Mouse (Mus musculus): ENCODE measurements around the gene Cdpf1.

Cdpf1 gene

DNA sequence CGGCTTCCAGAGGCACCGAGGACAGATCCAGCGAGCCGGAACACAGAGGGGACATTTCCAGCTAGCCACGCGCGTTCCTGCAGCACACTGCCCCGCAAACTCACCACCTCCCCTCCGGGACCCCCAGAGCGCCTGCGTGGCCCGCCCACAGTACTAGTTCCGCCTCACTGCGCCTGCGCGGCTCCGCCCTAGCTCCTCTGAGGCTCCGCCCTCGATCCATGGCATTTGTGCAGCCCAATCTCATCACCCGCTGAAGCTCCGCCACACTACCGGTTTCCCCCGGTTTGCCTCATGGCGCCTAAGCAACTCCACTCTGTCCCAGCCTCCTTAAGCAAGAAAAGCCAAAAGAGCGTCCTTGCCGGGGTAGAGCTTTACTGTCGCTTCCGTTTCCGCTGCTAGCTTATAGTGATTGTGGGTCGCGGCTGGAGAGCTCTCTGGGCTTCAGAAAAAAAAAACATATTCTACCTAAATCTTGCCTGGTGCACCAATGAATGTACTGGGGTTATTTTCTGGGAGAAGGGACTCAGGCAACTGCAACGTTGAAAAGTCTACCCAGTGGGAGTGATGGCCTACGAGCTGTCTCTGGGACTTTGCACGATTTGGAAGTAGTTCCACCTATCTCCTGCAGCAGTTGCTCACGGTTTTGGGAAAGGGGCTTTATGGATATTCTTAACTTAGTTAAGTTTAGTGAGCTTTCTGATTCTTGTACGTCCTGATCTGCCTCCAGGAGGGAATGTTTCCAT, at the start of gene Cdpf1:
TSS of gene Cdpf1 (minus strand) at position 163 of the 743 bp plus-strand sequence.
- DNase-seq (ENCODE audit: low spot score in 2 of 2): peak; percentile 98 to 100

DNA sequence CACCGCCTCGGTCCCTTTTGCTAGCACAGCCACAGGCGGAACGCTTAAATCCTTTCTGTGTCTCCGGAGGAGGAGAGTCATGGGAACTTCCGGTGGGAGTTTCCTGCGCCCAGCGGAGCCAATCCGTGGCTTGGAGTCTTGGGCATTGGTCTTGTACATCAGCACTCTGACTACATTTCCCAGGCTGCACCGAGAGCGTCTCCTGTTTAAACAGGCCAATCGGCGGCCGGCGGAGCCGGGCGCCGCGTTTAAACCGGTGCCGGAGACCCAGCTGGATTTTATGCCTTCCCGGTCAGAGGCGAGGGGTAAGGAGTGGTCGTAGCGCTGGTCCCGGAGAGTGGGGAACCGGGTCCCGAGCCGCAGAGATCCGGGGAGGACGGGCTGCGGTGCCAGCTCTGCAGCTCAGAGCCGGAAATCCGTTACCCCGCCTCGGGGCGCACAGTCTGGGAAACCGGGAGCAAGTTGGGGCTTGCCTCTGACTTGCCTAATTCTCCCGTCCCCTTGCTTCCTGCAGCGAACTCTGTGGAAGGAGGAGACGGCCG, 48.1 kb upstream of the Cdpf1 start, which contains the start of gene Gtse1:
TSS of gene Gtse1 (plus strand) at position 256 of the 542 bp plus-strand sequence.
- DNase-seq (ENCODE audit: low spot score in 2 of 2): peak; percentile 93 to 95

GRCm38 (mm10) chr15:85858980-85859489, 47.5 kb upstream of the Cdpf1 start:
- DNase-seq (ENCODE audit: low spot score in 2 of 2): no peak

GRCm38 (mm10) chr15:85851656-85852392, 40.3 kb upstream of the Cdpf1 start:
- DNase-seq (ENCODE audit: low spot score in 2 of 2): no peak

- no peak for DNase-seq (ENCODE audit: low spot score in 2 of 2)
Observed at GRCm38 (mm10) chr15:85845071-85845470, 33.6 kb upstream of the Cdpf1 start.

DNA sequence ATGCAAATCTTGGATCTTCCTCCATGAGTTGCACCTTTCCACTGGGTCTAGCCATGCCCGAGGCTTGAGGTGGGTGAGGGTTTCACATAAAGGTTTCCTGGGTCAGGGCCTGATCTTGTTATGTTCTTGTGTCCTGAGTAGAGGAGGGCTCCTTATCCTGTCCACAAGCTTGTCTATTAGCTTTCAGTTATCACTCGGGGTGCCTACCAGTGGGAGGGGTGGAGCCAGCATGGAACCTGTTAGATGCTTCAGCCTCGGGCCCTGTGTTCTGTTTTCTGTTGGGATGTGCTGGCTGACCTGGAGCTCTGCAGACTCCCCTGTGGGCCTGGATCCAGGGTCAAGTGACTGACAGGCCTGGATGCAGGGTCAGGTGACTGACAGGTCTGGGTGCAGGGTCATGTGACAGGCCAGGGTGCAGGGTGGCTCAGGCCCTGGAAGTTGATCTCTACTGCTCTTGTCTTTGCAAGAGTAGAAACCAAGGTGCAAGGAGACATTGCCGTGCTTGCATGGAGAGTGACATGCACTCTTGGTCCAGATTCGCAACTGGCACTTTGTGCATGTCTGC, 30.4 kb upstream of the Cdpf1 start:
- no peak for DNase-seq (ENCODE audit: low spot score in 2 of 2)

GRCm38 (mm10) chr15:85840983-85841382, 29.5 kb upstream of the Cdpf1 start:
- peak; percentile 33 to 76 for DNase-seq (ENCODE audit: low spot score in 2 of 2)

GRCm38 (mm10) chr15:85836887-85837286, 25.4 kb upstream of the Cdpf1 start:
- no peak for DNase-seq (ENCODE audit: low spot score in 2 of 2)

- no peak for DNase-seq (ENCODE audit: low spot score in 2 of 2)
Observed at GRCm38 (mm10) chr15:85835335-85835734, 23.8 kb upstream of the Cdpf1 start.

- DNase-seq (ENCODE audit: low spot score in 2 of 2): no peak
Observed at GRCm38 (mm10) chr15:85832599-85832998, 21.1 kb upstream of the Cdpf1 start.

DNA sequence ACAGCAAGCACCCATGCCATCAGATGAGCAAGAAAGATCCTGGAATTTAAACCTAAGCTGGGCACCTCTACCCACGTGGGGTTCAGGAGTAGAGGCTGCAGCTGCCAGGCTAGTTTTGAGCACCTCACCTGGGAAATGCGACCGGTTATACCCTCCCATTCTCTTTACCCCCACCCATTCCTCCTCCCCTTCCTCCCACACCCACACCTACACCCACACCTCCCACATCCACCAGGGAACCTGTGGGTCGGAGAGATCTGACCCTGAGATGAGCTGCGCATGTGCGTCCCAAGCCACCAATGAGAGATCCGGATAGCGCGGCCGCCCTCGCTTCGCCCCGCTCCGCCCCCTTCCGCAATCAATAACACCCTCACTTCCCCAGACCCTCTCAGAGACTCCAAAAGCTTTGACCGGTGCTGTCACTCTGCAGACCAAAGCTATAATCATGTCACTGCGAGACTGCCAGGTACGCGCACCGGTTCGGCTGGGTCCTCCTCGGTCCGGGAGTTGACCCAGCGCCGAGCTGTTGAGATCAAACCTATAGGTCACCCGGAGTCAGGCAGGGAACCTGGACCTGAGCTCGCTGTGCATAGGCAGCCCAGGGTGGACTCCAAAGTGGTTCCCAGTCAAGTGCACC, 20.6 kb upstream of the Cdpf1 start, which contains the start of gene Ttc38:
TSS of gene Ttc38 (plus strand) at position 353 of the 637 bp plus-strand sequence.
- DNase-seq (ENCODE audit: low spot score in 2 of 2): peak; percentile 81 to 90

- DNase-seq (ENCODE audit: low spot score in 2 of 2): no peak
Observed at GRCm38 (mm10) chr15:85829470-85829869, 18.0 kb upstream of the Cdpf1 start.

DNA sequence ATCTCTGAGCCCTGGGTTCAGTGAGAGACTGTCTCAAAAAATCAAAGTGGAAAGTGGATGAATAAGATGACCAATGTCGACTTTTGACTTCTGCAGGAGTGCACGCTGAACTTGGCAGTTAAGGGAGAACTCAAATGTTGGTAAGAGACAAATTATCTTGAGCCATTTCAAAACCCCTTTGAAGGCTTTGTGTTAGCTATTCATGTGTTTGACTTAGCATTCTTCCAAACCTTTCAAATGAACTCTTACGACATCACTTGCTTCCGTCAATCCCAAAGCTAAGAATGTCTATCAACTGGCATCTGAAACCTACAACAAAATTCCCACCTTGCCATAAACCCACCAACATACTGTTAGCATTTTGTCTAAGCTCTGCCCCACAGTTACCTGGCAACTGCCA, 16.6 kb upstream of the Cdpf1 start:
- no peak for DNase-seq (ENCODE audit: low spot score in 2 of 2)

DNA sequence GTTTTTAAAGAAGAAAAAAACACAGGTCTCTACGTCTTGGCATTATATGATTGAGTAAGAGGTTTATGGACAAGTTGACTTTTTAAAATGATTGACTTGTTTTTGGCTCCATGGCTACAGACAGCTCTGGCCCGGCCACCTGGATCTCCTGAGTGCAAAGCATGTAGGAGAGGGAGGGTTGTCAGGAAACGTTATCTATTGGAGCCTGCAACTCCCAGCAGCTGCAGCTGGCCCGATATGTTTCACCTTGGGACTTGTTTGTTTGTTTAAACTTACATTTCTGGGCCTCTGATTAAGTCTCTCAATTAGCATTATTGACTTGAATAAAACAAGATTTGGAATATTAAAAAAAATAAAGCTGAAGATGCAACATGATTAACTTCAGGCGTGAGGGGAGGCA, 15.2 kb upstream of the Cdpf1 start:
- peak in 1 of 2 experiments; percentile 43 for DNase-seq (ENCODE audit: low spot score in 2 of 2)

GRCm38 (mm10) chr15:85822011-85822359, 10.5 kb upstream of the Cdpf1 start:
- no peak for DNase-seq (ENCODE audit: low spot score in 2 of 2)

GRCm38 (mm10) chr15:85821203-85822010, 9.9 kb upstream of the Cdpf1 start, which contains the start of gene Pkdrej:
Pkdrej (minus strand) TSS chr15:85821734.
- peak; percentile 32 to 78 for DNase-seq (ENCODE audit: low spot score in 2 of 2)

DNA sequence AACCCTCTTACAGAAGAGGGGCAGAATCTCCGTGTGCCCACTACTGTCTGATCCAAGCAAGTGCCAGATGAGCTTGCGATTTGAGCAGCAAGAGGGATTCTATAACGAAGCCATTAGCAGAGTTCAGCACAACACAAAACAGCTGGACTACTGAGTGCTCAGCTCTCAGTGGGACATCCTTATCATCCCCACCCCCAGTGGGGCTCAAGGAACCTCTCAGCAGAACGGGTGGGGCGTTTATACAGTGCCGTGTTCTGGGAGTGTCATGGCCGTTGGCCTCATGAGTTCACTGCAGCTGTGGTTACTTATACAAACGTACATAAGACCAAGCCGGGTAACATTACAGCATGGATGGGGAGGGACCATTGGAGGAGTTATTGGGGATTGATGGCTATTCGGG, 1.9 kb upstream of the Cdpf1 start:
- DNase-seq (ENCODE audit: low spot score in 2 of 2): no peak

- DNase-seq (ENCODE audit: low spot score in 2 of 2): peak in 1 of 2 experiments; percentile 38
Observed at GRCm38 (mm10) chr15:85810806-85811521, 533 bp downstream of the Cdpf1 start.

DNA sequence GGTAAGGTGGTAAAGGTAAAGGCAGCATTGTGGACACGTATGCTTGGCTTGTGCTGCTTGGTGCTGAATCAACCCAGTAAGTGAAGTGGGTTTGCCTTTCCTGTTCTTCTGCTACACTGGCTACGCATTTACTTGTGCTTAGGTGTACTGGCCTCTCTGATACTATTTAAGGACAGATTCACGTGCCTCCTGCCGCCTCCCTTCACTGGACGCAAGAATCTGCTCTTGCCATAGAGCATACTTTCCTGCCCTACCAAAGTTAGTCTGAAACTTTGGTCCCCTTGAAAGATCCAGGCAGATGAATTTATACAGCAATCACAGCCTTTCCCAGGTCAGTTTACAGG, 1.1 kb downstream of the Cdpf1 start:
- no peak for DNase-seq (ENCODE audit: low spot score in 2 of 2)

DNA sequence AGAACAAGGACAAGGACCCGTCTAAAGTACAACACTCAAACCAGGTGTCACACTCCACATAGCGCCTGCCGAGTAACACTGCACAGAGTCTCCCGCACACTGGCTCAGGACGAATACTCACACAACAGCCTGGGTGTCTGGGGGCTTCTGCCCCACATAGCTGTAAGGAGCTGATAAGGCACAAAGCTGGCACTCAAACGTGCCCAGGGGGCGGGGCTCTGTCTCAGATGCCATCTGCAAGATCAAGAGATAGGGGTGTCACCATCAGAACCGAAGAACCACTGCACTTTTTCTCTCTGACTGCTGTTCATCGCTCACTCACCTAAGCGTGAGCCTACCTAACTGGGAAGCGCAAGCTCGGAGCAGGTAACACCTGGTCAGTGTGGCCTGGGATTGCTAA, 2.4 kb downstream of the Cdpf1 start:
- DNase-seq (ENCODE audit: low spot score in 2 of 2): no peak

All from spleen, postnatal 4 days (tissue).